Mouse (Mus musculus) CD8-positive naive resting alpha-beta T cell, adult 2 months (primary cell): ENCODE measurements around the gene St6galnac5.

ENCODE experiments used
- DNase-seq, 2 experiments: peaks; one replicate each; pipeline ENCODE4 v3.0.0; 2022; ENCODE audit warnings: low read depth in 2 of 2, low spot score in 2 of 2

Gene St6galnac5

DNA sequence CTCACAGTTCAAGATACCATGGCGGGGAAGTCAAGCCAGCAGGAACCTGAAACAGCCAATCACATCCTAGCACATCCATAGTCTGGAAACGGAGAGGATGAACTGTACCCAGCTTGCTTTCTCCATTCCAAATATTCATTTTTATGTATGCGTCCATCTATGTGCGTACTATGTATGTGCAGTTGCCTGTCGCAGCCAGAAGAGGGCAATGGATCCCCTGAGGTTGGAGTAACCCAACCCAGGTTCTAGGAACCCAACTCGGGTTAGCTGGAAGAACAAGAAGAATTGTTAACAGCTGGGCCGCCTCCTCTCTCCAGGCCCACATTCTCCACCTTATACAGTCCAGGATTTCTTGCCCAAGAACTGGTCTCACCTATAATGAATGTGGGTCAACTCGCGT is 31.1 kb downstream of the St6galnac5 start:
- DNase-seq: no peak

DNA sequence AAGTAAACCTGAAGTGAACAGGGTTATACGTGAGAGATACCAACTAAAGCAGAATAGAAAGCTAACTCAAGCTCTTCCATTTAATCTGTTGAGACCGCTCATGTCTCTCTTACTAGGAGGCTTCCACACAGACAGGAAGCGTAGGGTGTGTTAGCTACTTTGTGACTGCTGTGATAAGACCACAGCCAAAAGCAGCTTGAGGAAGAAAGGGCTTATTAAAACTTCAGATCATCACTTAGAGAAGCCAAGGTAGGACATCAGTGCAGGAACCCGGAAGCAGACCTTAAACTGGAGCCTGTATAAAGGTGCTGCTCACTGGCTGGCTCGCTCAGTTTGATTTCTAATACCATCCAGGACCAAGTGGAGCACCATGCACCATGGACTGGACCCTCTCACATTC is 31.7 kb downstream of the St6galnac5 start:
- peak in 1 of 2 experiments; percentile 19 for DNase-seq

GRCm38 (mm10) chr3:152949233-152949777 is 32.7 kb downstream of the St6galnac5 start:
- DNase-seq: no peak

- no peak for DNase-seq
These were observed 33.5 kb downstream of the St6galnac5 start for GRCm38 (mm10) chr3:152948556-152948955.

- DNase-seq: no peak
These were observed 34.9 kb downstream of the St6galnac5 start for GRCm38 (mm10) chr3:152947031-152947640.

GRCm38 (mm10) chr3:152944766-152945165 is 37.3 kb downstream of the St6galnac5 start:
- DNase-seq: no peak

DNA sequence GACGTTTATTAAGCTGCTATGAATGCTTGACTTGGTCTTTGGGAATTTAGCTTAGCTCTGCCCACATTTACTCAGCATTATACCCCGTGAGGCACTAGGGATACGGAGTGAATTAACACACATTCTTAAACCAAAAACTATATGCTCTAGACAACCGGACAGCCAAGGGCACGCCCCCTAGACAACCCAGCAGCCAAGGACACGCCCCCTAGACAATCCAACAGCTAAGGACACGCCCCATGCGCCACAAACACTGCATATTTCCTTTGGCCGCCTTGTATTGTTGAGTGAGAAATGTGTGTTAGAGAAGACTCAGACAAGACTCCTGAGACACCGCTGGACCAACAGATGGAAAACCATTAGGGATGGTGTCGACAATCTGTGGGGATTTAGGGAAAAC is 39.1 kb downstream of the St6galnac5 start:
- peak; percentile 50 to 67 for DNase-seq

GRCm38 (mm10) chr3:152941671-152942070 is 40.4 kb downstream of the St6galnac5 start:
- DNase-seq: no peak

DNA sequence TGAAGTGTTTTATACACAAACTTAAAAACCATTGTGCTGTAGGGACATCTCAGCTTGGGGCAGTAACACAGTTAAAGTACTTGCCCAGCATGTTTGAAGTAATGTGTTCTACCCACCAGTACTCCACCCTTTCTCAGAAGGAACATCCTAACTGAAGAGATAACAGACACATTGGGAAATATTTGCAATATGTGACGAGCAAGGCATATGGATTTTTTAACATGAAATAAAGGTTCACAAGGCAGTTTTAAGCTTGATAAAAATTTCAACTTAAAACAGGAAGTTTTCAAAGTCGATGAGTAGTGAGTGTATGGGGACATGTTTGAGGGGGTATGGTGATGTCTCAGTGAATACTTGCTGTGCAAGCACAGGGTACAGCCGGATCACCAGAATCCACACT is 45.7 kb downstream of the St6galnac5 start:
- DNase-seq: no peak

DNA sequence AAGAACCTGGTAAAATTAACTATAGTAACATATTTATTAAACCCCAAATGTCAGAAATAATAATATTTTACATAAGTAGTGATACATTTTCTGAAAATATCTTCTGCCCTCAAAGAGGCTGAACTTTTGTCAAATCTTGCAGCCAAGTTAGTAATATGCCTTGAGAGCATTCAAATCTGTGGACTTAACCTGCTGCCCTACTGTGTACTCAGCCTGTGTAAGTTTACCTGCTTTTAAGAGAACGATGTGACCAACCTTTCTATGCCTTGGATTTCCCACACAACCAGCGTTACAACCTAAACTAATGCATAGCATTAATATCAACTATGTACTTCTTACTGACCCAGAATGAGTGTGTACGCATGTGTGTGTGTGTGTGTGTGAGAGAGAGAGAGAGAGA is 48.3 kb downstream of the St6galnac5 start:
- DNase-seq: no peak

GRCm38 (mm10) chr3:152932544-152932943 is 49.5 kb downstream of the St6galnac5 start:
- no peak for DNase-seq

- DNase-seq: no peak
These were observed 50.0 kb downstream of the St6galnac5 start for GRCm38 (mm10) chr3:152932096-152932495.

DNA sequence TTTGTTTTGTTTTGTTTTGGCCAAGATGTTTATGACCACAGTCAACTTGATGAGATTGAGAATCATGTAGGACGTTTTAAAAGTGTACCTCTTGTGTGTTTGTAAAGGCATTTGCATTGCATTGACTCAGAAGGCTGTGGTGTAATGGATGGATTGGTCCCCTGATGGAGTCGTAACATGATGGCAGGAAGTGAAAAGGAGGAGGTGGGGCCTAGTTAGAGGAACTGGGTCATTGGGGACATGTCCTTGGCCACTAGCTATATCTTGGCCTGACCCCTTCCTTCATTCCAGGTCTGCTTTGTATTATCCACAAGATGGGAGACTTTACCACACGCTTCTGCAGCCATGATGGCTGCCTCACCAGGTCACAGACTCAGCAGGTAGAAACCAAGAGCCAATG is 50.7 kb downstream of the St6galnac5 start:
- no peak for DNase-seq

DNA sequence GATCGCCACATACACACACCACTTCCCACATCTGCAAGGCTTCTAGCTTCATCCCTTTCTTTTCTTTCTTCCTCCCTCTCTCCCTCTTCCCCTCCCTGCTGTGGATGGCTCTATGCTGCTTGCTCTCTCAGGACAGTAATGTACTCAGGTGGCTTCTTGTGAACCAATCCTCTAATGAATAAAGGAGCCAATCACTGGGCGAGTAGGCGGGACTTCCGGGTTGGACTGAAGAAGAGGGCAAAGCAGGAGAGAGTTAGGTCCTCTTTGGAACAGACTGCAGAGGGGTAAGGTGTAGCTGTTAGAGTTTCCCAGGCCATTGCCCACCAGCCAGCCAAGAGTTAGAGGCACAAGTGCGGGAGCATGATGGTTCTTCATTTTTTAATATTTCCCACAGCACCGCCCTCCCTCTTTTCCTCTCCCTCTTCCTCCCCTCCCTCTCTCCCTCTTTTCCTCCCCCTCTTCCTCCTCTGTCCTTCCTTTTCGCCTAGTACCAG is 52.2 kb downstream of the St6galnac5 start:
- peak; percentile 25 to 56 for DNase-seq

DNA sequence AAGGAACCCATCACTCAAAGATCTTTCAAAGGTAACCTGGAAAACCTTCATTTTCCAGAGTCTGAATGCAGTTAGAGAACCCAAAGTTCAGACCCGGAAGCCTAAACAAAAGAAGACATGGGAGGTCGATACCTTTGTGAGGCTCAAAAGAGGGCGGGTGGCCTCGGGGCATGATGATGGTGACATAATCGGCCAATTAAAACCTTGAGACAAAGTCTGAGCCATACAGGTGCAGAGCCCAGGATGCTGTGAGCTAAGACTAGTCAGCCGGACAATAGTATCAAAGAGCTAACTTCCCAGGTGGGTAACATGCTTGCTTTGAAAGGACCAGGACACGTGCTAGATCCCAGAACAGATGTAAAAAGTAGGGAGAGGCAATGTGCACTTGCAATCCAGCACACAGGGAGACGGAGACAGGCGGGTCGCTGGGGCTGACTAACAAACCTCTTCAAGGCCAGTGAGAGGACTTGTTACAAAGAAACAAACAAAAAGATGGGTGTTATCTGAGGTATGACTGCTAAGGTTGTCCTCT is 52.7 kb downstream of the St6galnac5 start:
- DNase-seq: no peak

- peak; percentile 24 to 49 for DNase-seq
These were observed 53.6 kb downstream of the St6galnac5 start for GRCm38 (mm10) chr3:152928287-152928975.

DNA sequence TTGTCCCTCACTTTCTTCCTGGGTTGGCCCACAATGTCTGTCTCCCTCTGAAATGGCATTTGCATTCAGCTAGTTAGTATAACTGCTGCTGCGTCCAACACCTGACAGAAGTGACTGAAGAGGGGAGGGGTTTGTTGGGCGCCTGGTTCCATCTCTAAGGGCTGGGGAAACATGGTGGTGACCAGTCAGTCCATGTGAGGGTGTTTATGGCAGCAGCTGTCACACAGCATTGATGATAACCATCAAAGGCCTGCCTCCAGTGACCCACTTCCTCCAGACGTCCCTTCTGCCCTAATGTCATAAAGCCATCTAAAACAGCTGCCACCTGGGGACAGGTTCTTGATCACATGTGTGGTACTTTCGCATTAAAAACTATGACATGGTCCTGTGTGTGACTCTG is 55.9 kb downstream of the St6galnac5 start:
- no peak for DNase-seq

GRCm38 (mm10) chr3:152925364-152925763 is 56.7 kb downstream of the St6galnac5 start:
- no peak for DNase-seq

GRCm38 (mm10) chr3:152923530-152923929 is 58.5 kb downstream of the St6galnac5 start:
- no peak for DNase-seq

DNA sequence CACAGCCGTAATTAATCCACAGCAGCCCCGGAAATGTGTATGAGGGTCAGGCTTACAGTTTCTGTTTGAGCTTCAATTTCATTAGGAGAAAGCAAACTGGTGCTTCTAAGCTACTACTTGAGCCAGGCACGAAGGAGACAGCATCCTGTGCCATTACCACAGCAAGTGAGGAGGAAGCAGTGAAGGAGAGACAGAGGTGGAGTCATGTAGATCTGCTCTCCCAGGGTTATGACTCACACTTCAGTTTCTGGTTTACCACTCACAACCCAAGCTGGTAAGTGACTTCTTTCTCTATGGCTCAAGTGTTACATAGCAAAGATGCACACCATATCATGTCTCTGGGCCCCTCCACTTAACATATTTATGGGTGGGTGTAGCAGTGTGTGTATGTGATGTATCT is 61.7 kb downstream of the St6galnac5 start:
- no peak for DNase-seq

- no peak for DNase-seq
These were observed 62.9 kb downstream of the St6galnac5 start for GRCm38 (mm10) chr3:152919101-152919500.

DNA sequence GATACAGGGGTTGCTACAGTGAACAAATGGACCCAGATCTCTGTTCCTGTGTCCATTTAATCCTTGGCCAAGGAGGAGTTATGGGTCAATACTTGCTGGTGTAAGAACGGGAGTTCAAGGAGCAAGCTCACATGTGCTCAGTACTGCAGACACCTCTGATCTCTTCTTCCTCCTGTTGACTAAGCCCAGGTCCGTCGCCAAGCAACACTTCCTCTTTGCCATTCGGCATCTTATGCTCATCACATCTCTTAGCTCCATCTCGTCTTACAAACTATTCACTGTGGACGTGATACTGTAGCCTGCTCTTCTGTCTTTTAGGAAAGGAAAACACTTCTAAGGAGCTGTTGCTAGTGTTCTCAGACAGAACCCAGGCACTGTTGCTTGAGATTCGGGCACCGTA is 64.5 kb downstream of the St6galnac5 start:
- DNase-seq: peak in 1 of 2 experiments; percentile 9
